Mouse (Mus musculus): ENCODE data around the gene Myadml2. TPM values are rescaled to one million over a fixed set of nuclear protein-coding genes. Genes with fewer than 3 reads are reported as not detected.

The Myadml2 gene
- total and polyA plus RNA-seq, 3 experiments, result not detected

- Histone ChIP-seq H3K27ac (ENCODE audit: control insufficient read depth, low read depth, low read length) (no peak overlapping the region), H3K27me3 (ENCODE audit: control insufficient read depth in 1 of 2, insufficient read depth in 2 of 2, low read length in 2 of 2) (peaks cover 2 to 7% of the 10 kb centered on the region in 2 experiments; a peak in 3 of 4 replicates), H3K4me1 (ENCODE audit: control insufficient read depth in 1 of 2, insufficient read depth in 2 of 2, low read length in 2 of 2) (no peaks in the 10 kb centered on the region), H3K79me2 (ENCODE audit: control insufficient read depth, insufficient read depth, low read length, poor library complexity) (no peaks in the 10 kb centered on the region), H3K9me3 (replicated peaks; ENCODE audit: insufficient read depth, low read length) (no peaks in the 10 kb centered on the region), H3K9ac (ENCODE audit: control insufficient read depth, low read depth, low read length, poor library complexity, severe bottlenecking) (no peak overlapping the region), H3K4me3 (ENCODE audit: control insufficient read depth in 1 of 2, insufficient read depth in 1 of 2, low read depth in 2 of 2, low read length in 2 of 2) (no peak overlapping the region), H3K36me3 (ENCODE audit: control insufficient read depth in 1 of 2, insufficient read depth in 2 of 2, low read length in 2 of 2) (no peaks in the 10 kb centered on the region)
- TF ChIP-seq TCF12 (IDR thresholded peaks at IDR 0.05; ENCODE audit: low read depth, low read length) (no peak), E2F4 (IDR thresholded peaks at IDR 0.05; ENCODE audit: borderline replicate concordance, low read depth, low read length) (no peak), POLR2AphosphoS5 (IDR thresholded peaks at IDR 0.05; ENCODE audit: borderline replicate concordance, low read depth, low read length) (no peak), ZC3H11A (IDR thresholded peaks at IDR 0.05; ENCODE audit: low read depth, low read length) (no peak), MAFK (IDR thresholded peaks at IDR 0.05; ENCODE audit: borderline replicate concordance, low read depth, low read length) (no peak), JUND (IDR thresholded peaks at IDR 0.05; ENCODE audit: low read depth, low read length) (no peak), USF2 (IDR thresholded peaks at IDR 0.05; ENCODE audit: borderline replicate concordance in 1 of 2, insufficient read depth in 1 of 2, low read depth in 1 of 2, low read length in 2 of 2) (no peak), RAD21 (IDR thresholded peaks at IDR 0.05; ENCODE audit: low read depth, low read length) (no peak), CHD2 (IDR thresholded peaks at IDR 0.05; ENCODE audit: low read length) (no peak), BHLHE40 (IDR thresholded peaks at IDR 0.05; ENCODE audit: borderline replicate concordance, low read depth, low read length) (no peak), ZMIZ1 (IDR thresholded peaks at IDR 0.05; ENCODE audit: low read depth, low read length) (no peak)
- no peak for DNase-seq (ENCODE audit: low read depth, low spot score)
Observed at GRCm38 (mm10) chr11:120657301-120657700, 9.3 kb upstream of the Myadml2 start.

- no peaks in the 10 kb centered on the region for H3K79me2 ChIP-seq (ENCODE audit: control insufficient read depth, insufficient read depth, low read length, poor library complexity)
- no peak overlapping the region for H3K4me3 ChIP-seq (ENCODE audit: control insufficient read depth in 1 of 2, insufficient read depth in 1 of 2, low read depth in 2 of 2, low read length in 2 of 2)
- H3K9ac ChIP-seq (ENCODE audit: control insufficient read depth, low read depth, low read length, poor library complexity, severe bottlenecking), result no peak overlapping the region
- H3K36me3 ChIP-seq (ENCODE audit: control insufficient read depth in 1 of 2, insufficient read depth in 2 of 2, low read length in 2 of 2), result no peaks in the 10 kb centered on the region
- DNase-seq (ENCODE audit: low read depth, low spot score), result no peak
- no peak overlapping the region for H3K27ac ChIP-seq (ENCODE audit: control insufficient read depth, low read depth, low read length)
- TF ChIP-seq MYC (IDR thresholded peaks at IDR 0.05; ENCODE audit: low read depth, low read length) (no peak), RCOR1 (IDR thresholded peaks at IDR 0.05; ENCODE audit: low read depth, low read length) (no peak), GABPA (IDR thresholded peaks at IDR 0.05; ENCODE audit: low read depth, low read length) (no peak), UBTF (IDR thresholded peaks at IDR 0.05; ENCODE audit: borderline replicate concordance, insufficient read depth, low read depth, low read length) (no peak), NELFE (IDR thresholded peaks at IDR 0.05; ENCODE audit: low read depth, low read length) (no peak), MEF2A (IDR thresholded peaks at IDR 0.05; ENCODE audit: extremely low read depth, insufficient replicate concordance, low read depth, low read length, poor library complexity, severe bottlenecking) (no peak), TCF12 (IDR thresholded peaks at IDR 0.05; ENCODE audit: low read depth, low read length) (no peak), EP300 (IDR thresholded peaks at IDR 0.05; ENCODE audit: low read depth in 1 of 2, low read length in 2 of 2) (no peak), ELF1 (IDR thresholded peaks at IDR 0.05; ENCODE audit: low read depth, low read length) (no peak), CHD1 (IDR thresholded peaks at IDR 0.05; ENCODE audit: low read depth, low read length) (no peak), HCFC1 (IDR thresholded peaks at IDR 0.05; ENCODE audit: low read depth, low read length) (no peak), SIN3A (IDR thresholded peaks at IDR 0.05; ENCODE audit: low read length) (no peak), ZKSCAN1 (IDR thresholded peaks at IDR 0.05; ENCODE audit: low read depth, low read length) (no peak)
- H3K4me1 ChIP-seq (ENCODE audit: control insufficient read depth in 1 of 2, insufficient read depth in 2 of 2, low read length in 2 of 2), result no peaks in the 10 kb centered on the region
- H3K27me3 ChIP-seq (ENCODE audit: control insufficient read depth in 1 of 2, insufficient read depth in 2 of 2, low read length in 2 of 2), result peaks cover 2 to 7% of the 10 kb centered on the region in 2 experiments; a peak in 3 of 4 replicates
- no peaks in the 10 kb centered on the region for H3K9me3 ChIP-seq (replicated peaks; ENCODE audit: insufficient read depth, low read length)
Observed at GRCm38 (mm10) chr11:120654741-120655140, 6.8 kb upstream of the Myadml2 start.

All from MEL (cell line).